Mouse (Mus musculus) E14TG2a.4 (cell line): Measurements from ENCODE around the gene Mfng.

Source experiments
- CTCF ChIP-seq: conservative IDR thresholded peaks from 2 replicates; pipeline ENCODE4 v1.5.1; 2014; ENCODE audit warnings: low read length
- NANOG ChIP-seq: IDR thresholded peaks from 2 replicates; pipeline ENCODE4 v1.6.1; 2014; ENCODE audit warnings: borderline replicate concordance, low read length, mixed read lengths

DNA sequence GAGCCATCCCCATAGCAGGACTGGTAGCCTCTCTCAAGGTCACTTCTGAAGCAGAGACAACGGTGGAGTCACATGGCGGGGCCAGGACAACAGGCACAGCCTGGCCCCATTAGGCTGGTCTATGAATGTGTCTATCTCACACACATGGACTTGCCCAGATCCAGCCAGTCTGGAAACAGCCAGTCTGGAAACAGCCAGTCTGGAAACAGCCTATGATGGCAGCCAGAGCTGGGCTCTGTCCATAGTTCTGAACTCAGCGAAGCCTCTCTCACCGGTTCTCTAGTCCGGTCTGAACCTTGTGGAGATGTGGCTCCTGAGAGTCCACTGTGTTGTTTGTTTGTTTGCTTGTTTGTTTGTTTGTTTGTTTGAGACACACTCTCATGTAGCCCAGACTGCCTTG is 23.4 kb downstream of the Mfng start:
- TF ChIP-seq CTCF, result no peak
- TF ChIP-seq NANOG, result no peak
